Mouse (Mus musculus) frontal cortex, postnatal 36 days (tissue): ENCODE measurements around the gene Wfdc11.
"Not testable (repeated sequence)": the region's sequence is repeated elsewhere in the genome, so short reads cannot be mapped to it uniquely, and the experiment has no call there.

Experiments
- DNase-seq, 2 experiments: peaks; one replicate each; pipeline ENCODE4 v3.0.0; 2022; ENCODE audit warnings: low spot score in 2 of 2

The Wfdc11 gene

GRCm38 (mm10) chr2:164641129-164641528, 32.8 kb downstream of the Wfdc11 start:
- no peak for DNase-seq

GRCm38 (mm10) chr2:164638696-164639095, 35.2 kb downstream of the Wfdc11 start, which contains the start of gene Wfdc16:
Gene Wfdc16, minus strand, starts transcription at chr2:164638796.
- DNase-seq, result no peak

DNA sequence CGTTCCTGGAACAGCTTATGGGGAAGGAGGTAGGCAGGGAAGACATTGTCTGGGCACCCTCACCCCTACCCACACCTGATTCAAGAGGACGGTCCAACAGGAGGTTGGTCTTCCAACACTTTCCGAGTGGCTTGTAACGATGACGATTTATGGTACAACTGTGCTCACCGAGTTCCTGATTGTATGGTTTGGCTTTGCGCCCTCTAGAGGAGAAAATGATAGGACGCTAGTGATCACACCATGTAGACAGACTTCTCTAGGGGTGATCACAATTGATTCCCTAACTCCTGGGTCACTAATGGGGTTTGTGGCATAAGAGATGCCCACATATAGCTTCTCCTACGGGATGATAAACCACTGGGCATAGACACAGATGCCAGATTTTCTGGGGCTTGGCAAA, 38.6 kb downstream of the Wfdc11 start:
- DNase-seq, result no peak

- DNase-seq, result no peak
Measured at GRCm38 (mm10) chr2:164621775-164622174, 52.1 kb downstream of the Wfdc11 start.

DNA sequence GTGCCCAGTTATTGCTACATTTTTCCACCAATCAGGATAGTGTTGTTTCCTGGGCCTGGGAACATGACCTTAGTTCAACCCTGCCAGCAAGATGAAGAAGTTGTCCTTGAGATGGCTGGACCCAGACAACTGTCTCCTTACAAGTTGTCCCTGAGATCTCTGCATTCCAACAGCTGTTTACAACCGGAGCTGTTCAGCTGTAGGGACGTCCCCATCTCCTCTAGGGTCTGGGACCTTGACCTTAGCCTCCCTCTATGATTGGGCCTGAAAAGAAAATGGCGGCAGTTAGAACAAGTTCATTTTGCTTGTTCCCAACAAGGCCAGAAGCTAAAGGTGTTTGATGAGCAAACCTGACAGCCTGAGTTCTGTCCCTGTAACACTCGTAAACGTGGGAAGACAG, 54.8 kb downstream of the Wfdc11 start:
- no peak for DNase-seq

DNA sequence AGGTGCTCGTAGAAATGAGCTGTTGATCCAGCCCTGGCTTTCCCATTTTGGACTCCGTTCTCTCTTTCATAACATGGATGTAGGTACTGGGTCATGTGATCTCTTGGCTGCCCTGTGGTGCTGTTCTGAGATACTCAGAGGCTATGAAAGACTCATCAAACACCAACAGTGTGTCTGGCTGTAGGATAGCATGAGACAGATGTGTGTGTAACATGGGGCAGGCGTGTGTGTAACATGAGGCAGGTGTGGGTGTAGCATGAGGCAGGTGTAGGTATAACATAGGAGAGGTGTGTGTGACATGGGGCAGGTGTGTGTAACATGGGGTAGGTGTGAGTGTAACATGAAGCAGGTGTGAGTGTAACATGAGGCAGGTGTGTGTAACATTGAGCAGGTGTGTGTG, 58.5 kb downstream of the Wfdc11 start:
- no peak for DNase-seq

- DNase-seq, result not testable (repeated sequence)
Measured at GRCm38 (mm10) chr2:164613471-164613870, 60.4 kb downstream of the Wfdc11 start, which contains the start of the genes Wfdc6b and Wfdc8. Gene Wfdc6b, plus strand, starts transcription at chr2:164613522. Gene Wfdc8, minus strand, starts transcription at chr2:164613626.
